In genomic region chr5:136966331-136966730, GRCm38 (mm10) we compare ENCODE assay signal across 8 mouse cellular contexts. TPM values are rescaled to one million over a fixed set of nuclear protein-coding genes. Genes with fewer than 3 reads are reported as not detected.
A peak's percentile ranks its signal among the peaks of the same experiment; 100 is the strongest.
DNase-seq lines count a peak whose midpoint lies in the region; ATAC-seq and TF ChIP-seq lines count a peak whose summit lies in the region.

Gene Cldn15, plus strand, starts transcription at chr5:136966616.

- H3K4me3 ChIP-seq in erythroblast, embryonic 14.5 days (replicated peaks) = peak within 1 kb of the TSS; percentile 48
- no peak within 1 kb of the TSS for H3K4me3 ChIP-seq in kidney, embryonic 14.5 days (ENCODE audit: low read length)
- no peak within 1 kb of the TSS for H3K4me3 ChIP-seq in lung, embryonic 16.5 days (ENCODE audit: low read length)
- no peak within 1 kb of the TSS for H3K4me3 ChIP-seq in forebrain, postnatal 0 days (ENCODE audit: low read depth, low read length)

- H3K9ac ChIP-seq in kidney, embryonic 14.5 days (ENCODE audit: low read depth, low read length) = peak within 1 kb of the TSS; percentile 31
- H3K9ac ChIP-seq in lung, embryonic 16.5 days (ENCODE audit: low read length) = peak within 1 kb of the TSS; percentile 54
- H3K9ac ChIP-seq in forebrain, postnatal 0 days = no peak within 1 kb of the TSS

- H3K27ac ChIP-seq in kidney, embryonic 14.5 days (ENCODE audit: low read depth, low read length) = peak within 1 kb of the TSS; percentile 90
- H3K27ac ChIP-seq in lung, embryonic 16.5 days (ENCODE audit: low read length) = peak within 1 kb of the TSS; percentile 89
- no peak within 1 kb of the TSS for H3K27ac ChIP-seq in forebrain, postnatal 0 days (ENCODE audit: low read depth, low read length)

- peaks cover 67% of the 10 kb centered on the region for H3K36me3 ChIP-seq in erythroblast, embryonic 14.5 days (ENCODE audit: control insufficient read depth)
- H3K36me3 ChIP-seq in kidney, embryonic 14.5 days (ENCODE audit: control insufficient read depth, insufficient read depth, low read length) = peaks cover 33% of the 10 kb centered on the region
- H3K36me3 ChIP-seq in lung, embryonic 16.5 days (ENCODE audit: control insufficient read depth, insufficient read depth, low read length) = peaks cover 24% of the 10 kb centered on the region
- H3K36me3 ChIP-seq in forebrain, postnatal 0 days (ENCODE audit: insufficient read depth) = peaks cover 48% of the 10 kb centered on the region

- H3K4me1 ChIP-seq in erythroblast, embryonic 14.5 days (ENCODE audit: control insufficient read depth) = peaks cover 73% of the 10 kb centered on the region
- peaks cover 35% of the 10 kb centered on the region for H3K4me1 ChIP-seq in kidney, embryonic 14.5 days (ENCODE audit: control insufficient read depth, insufficient read depth, low read length)
- peaks cover 27% of the 10 kb centered on the region for H3K4me1 ChIP-seq in lung, embryonic 16.5 days (replicated peaks; ENCODE audit: control insufficient read depth, insufficient read depth, low read length)
- peaks cover 6% of the 10 kb centered on the region; the same call in 1 of the 2 replicates for H3K4me1 ChIP-seq in forebrain, postnatal 0 days (ENCODE audit: insufficient read depth)

- no peak for ATAC-seq in erythroblast, adult 5-6 weeks (replicated peaks; ENCODE audit: low FRiP score, poor library complexity, severe bottlenecking)
- ATAC-seq in kidney, embryonic 14.5 days (ENCODE audit: low FRiP score, low TSS enrichment) = peak; percentile 38
- peak; percentile 18 for ATAC-seq in lung, embryonic 16.5 days (ENCODE audit: low read depth)
- ATAC-seq in forebrain, postnatal 0 days = no peak

- H3K4me2 ChIP-seq in kidney, embryonic 14.5 days (replicated peaks; ENCODE audit: low read depth, low read length) = 0 out of 2 replicates have a peak within 1 kb of the TSS, but pooled peaks have one; percentile 8
- H3K4me2 ChIP-seq in lung, embryonic 16.5 days (ENCODE audit: low read depth, low read length) = peak within 1 kb of the TSS; percentile 6; the same call in 1 of the 2 replicates
- no peak within 1 kb of the TSS for H3K4me2 ChIP-seq in forebrain, postnatal 0 days (ENCODE audit: low read depth)

- WGBS in kidney, embryonic 14.5 days = 24% methylated on average over 6 of the region's 6 CpGs
- 26% methylated on average over 6 of the region's 6 CpGs for WGBS in lung, embryonic 16.5 days
- 83% methylated on average over 6 of the region's 6 CpGs for WGBS in forebrain, postnatal 0 days

- H3K9me3 ChIP-seq in erythroblast, embryonic 14.5 days (ENCODE audit: control insufficient read depth, low read length) = peaks cover 7% of the 10 kb centered on the region; the same call in 1 of the 2 replicates
- H3K9me3 ChIP-seq in kidney, embryonic 14.5 days (ENCODE audit: control insufficient read depth, low read length) = no peaks in the 10 kb centered on the region
- H3K9me3 ChIP-seq in lung, embryonic 16.5 days (ENCODE audit: control insufficient read depth, low read length) = no peaks in the 10 kb centered on the region
- H3K9me3 ChIP-seq in forebrain, postnatal 0 days (ENCODE audit: low read length) = no peaks in the 10 kb centered on the region

- no peak for DNase-seq in gonadal fat pad, adult 2 months (ENCODE audit: low read depth)
- no peak for DNase-seq in forebrain, postnatal 0 days
- no peak for DNase-seq in layer of hippocampus, adult 9-11 months
- no peak for DNase-seq in layer of hippocampus, adult 11-12 months (ENCODE audit: low spot score)

- TF ChIP-seq CTCF in forebrain, postnatal 0 days (IDR thresholded peaks at IDR 0.05; ENCODE audit: low read depth) = no peak

- H3K27me3 ChIP-seq in erythroblast, embryonic 14.5 days (ENCODE audit: control insufficient read depth) = no peaks in the 10 kb centered on the region
- H3K27me3 ChIP-seq in kidney, embryonic 14.5 days (ENCODE audit: control insufficient read depth, insufficient read depth, low read length) = no peaks in the 10 kb centered on the region
- H3K27me3 ChIP-seq in lung, embryonic 16.5 days (ENCODE audit: control insufficient read depth, insufficient read depth, low read depth, low read length) = no peaks in the 10 kb centered on the region
- H3K27me3 ChIP-seq in forebrain, postnatal 0 days (ENCODE audit: insufficient read depth, low read length) = no peaks in the 10 kb centered on the region

RNA-seq across cellular contexts. Expression of gene Cldn15, which starts in this region (rescaled TPM):
- 0.03 and 0.04 TPM in 2 replicates for polyA plus RNA-seq in erythroblast, embryonic 14.5 days (2012)
- total RNA-seq in erythroblast, adult 5-6 weeks (2015; ENCODE audit: low replicate concordance) = 5.8 and 14.0 TPM in 2 replicates
- total RNA-seq in erythroblast, adult 5-6 weeks (2017; ENCODE audit: low replicate concordance) = 11.0 and 19.1 TPM in 2 replicates
- polyA plus RNA-seq in gonadal fat pad, adult 2 months (2012; rRNA removed) = 24.6 and 37.4 TPM in 2 replicates
- 1.5 and 1.7 TPM in 2 replicates for polyA plus RNA-seq in kidney, embryonic 14.5 days (2014; fragmentation: Nextera tagmentation; extraction: Ambion mirVana)
- polyA plus RNA-seq in lung, embryonic 16.5 days (2015; fragmentation: Nextera tagmentation; extraction: Ambion mirVana) = 5.1 and 6.2 TPM in 2 replicates
- total RNA-seq in forebrain, postnatal 0 days (2014; rRNA removed) = 0.33 and 0.38 TPM in 2 replicates
- polyA plus RNA-seq in forebrain, postnatal 0 days (2015; fragmentation: Nextera tagmentation; extraction: Ambion mirVana) = 0.13 and 0.15 TPM in 2 replicates

Comparison
In these comparisons a context has a peak if more than half of its experiments do, and no peak if none do; other contexts are left out.
1. ATAC-seq: peak in kidney, embryonic 14.5 days (single experiment) and lung, embryonic 16.5 days (single experiment); none in erythroblast, adult 5-6 weeks (single experiment) and forebrain, postnatal 0 days (single experiment).